ENCODE assay signal across 13 mouse cellular contexts in genomic region chr10:60196971-60197370, GRCm38 (mm10). TPM values are rescaled to one million over a fixed set of nuclear protein-coding genes. Genes with fewer than 3 reads are reported as not detected.
DNase-seq lines count a peak whose midpoint lies in the region; ATAC-seq and TF ChIP-seq lines count a peak whose summit lies in the region.
"Had no signal": no experiment of that assay in that cellular context is flagged by ENCODE, and none has a peak within 500 bp of the region (broad histone marks: within the 10 kb centered on the region; RNA-seq: fewer than 3 reads in every experiment).

No protein-coding gene starts in this region.

- no peak for TF ChIP-seq CTCF in intestine, postnatal 0 days (IDR thresholded peaks at IDR 0.05; ENCODE audit: low read depth)

- H3K9me3 ChIP-seq in intestine, postnatal 0 days (ENCODE audit: control insufficient read depth), result no peaks in the 10 kb centered on the region
- H3K9me3 ChIP-seq: hindbrain, embryonic 12.5 days had no signal

- H3K27me3 ChIP-seq in intestine, postnatal 0 days (replicated peaks; ENCODE audit: control insufficient read depth, insufficient read depth, low read length), result peaks cover 9% of the 10 kb centered on the region; the same call in 1 of the 2 replicates
- H3K27me3 ChIP-seq: hindbrain, embryonic 12.5 days had no signal

- 0 out of 2 replicates have a peak overlapping the region, but pooled peaks have one; percentile 5 for H3K27ac ChIP-seq in intestine, postnatal 0 days (ENCODE audit: low read depth, low read length)
- H3K27ac ChIP-seq: hindbrain, embryonic 12.5 days; macrophage had no signal

- no peak overlapping the region for H3K9ac ChIP-seq in intestine, postnatal 0 days (ENCODE audit: low read depth, low read length)
- H3K9ac ChIP-seq: hindbrain, embryonic 12.5 days had no signal

- peak; percentile 34 to 59 for DNase-seq in kidney, postnatal 25 days
- DNase-seq in kidney, adult 8-10 months, result no peak
- DNase-seq in cerebellum, adult 18-20 months, result peak; percentile 43 to 65
- DNase-seq in cerebellum, adult 8-10 months, result peak; percentile 56
- DNase-seq in neural tube, embryonic 10.5 days (ENCODE audit: extremely low spot score, low spot score), result no peak
- DNase-seq in gastrocnemius, adult 18-20 months (ENCODE audit: low spot score), result no peak
- DNase-seq: right cerebral cortex, adult 18-20 months had no signal

- H3K4me2 ChIP-seq in intestine, postnatal 0 days (replicated peaks; ENCODE audit: low read depth), result no peak overlapping the region
- H3K4me2 ChIP-seq: hindbrain, embryonic 12.5 days; liver, embryonic 11.5 days had no signal

- H3K36me3 ChIP-seq in intestine, postnatal 0 days (ENCODE audit: control insufficient read depth, insufficient read depth), result no peaks in the 10 kb centered on the region
- H3K36me3 ChIP-seq: hindbrain, embryonic 12.5 days had no signal

- no peaks in the 10 kb centered on the region for H3K4me1 ChIP-seq in intestine, postnatal 0 days (replicated peaks; ENCODE audit: control insufficient read depth, insufficient read depth, low read length)

- WGBS in intestine, postnatal 0 days, result 62% methylated on average over 5 of the region's 5 CpGs

- no peak overlapping the region for H3K4me3 ChIP-seq in intestine, postnatal 0 days (ENCODE audit: low read depth, low read length)
- H3K4me3 ChIP-seq: hindbrain, embryonic 12.5 days had no signal

- no peak for ATAC-seq in intestine, postnatal 0 days
- ATAC-seq: activated CD4-positive, CD25-positive, alpha-beta regulatory T cell, adult 4 months; midbrain, embryonic 16.5 days had no signal

RNA-seq across cellular contexts. Expression of gene Chst3, which starts 22.1 kb away (rescaled TPM):
- polyA plus RNA-seq in intestine, postnatal 0 days (2015; fragmentation: Nextera tagmentation; extraction: Ambion mirVana), result 0.27 and 0.29 TPM in 2 replicates
- under 1 TPM; 0.27 to 0.40 TPM for total RNA-seq in gastrocnemius, adult 18-20 months (2021)

Comparison
In these comparisons a context has a peak if more than half of its experiments do, and no peak if none do; other contexts are left out.
1. DNase-seq: peak in kidney, postnatal 25 days (2 of 2), cerebellum, adult 18-20 months (2 of 2) and cerebellum, adult 8-10 months (single experiment); none in kidney, adult 8-10 months (0 of 2), neural tube, embryonic 10.5 days (single experiment) and gastrocnemius, adult 18-20 months (single experiment).